Mouse (Mus musculus): ENCODE results near the gene Arhgap42.

Arhgap42 gene

GRCm38 (mm10) chr9:9238438-9239391 lies at the start of gene Arhgap42:
Gene Arhgap42, minus strand, starts transcription at chr9:9239101.
- no peak for DNase-seq (ENCODE audit: low spot score in 2 of 2)

GRCm38 (mm10) chr9:9288140-9288539 lies 49.2 kb upstream of the Arhgap42 start:
- no peak for DNase-seq (ENCODE audit: low spot score in 2 of 2)

- no peak for DNase-seq (ENCODE audit: low spot score in 2 of 2)
These were observed 30.4 kb upstream of the Arhgap42 start for GRCm38 (mm10) chr9:9269305-9269704.

GRCm38 (mm10) chr9:9267606-9268601 lies 29.0 kb upstream of the Arhgap42 start:
- no peak for DNase-seq (ENCODE audit: low spot score in 2 of 2)

- DNase-seq (ENCODE audit: low spot score in 2 of 2) = no peak
These were observed 24.6 kb upstream of the Arhgap42 start for GRCm38 (mm10) chr9:9263543-9263942.

GRCm38 (mm10) chr9:9262479-9262878 lies 23.6 kb upstream of the Arhgap42 start:
- no peak for DNase-seq (ENCODE audit: low spot score in 2 of 2)

- no peak for DNase-seq (ENCODE audit: low spot score in 2 of 2)
These were observed 15.9 kb upstream of the Arhgap42 start for GRCm38 (mm10) chr9:9254764-9255163.

GRCm38 (mm10) chr9:9248529-9248928 lies 9.6 kb upstream of the Arhgap42 start:
- no peak for DNase-seq (ENCODE audit: low spot score in 2 of 2)

GRCm38 (mm10) chr9:9245994-9246393 lies 7.1 kb upstream of the Arhgap42 start:
- no peak for DNase-seq (ENCODE audit: low spot score in 2 of 2)

- DNase-seq (ENCODE audit: low spot score in 2 of 2) = no peak
These were observed 4.9 kb upstream of the Arhgap42 start for GRCm38 (mm10) chr9:9243834-9244233.

GRCm38 (mm10) chr9:9241202-9241795 lies 2.4 kb upstream of the Arhgap42 start:
- no peak for DNase-seq (ENCODE audit: low spot score in 2 of 2)

GRCm38 (mm10) chr9:9237511-9237910 lies 1.4 kb downstream of the Arhgap42 start:
- DNase-seq (ENCODE audit: low spot score in 2 of 2) = no peak

GRCm38 (mm10) chr9:9229662-9230061 lies 9.2 kb downstream of the Arhgap42 start:
- DNase-seq (ENCODE audit: low spot score in 2 of 2) = no peak

- DNase-seq (ENCODE audit: low spot score in 2 of 2) = no peak
These were observed 14.1 kb downstream of the Arhgap42 start for GRCm38 (mm10) chr9:9224837-9225236.

- no peak for DNase-seq (ENCODE audit: low spot score in 2 of 2)
These were observed 15.5 kb downstream of the Arhgap42 start for GRCm38 (mm10) chr9:9223384-9223783.

- DNase-seq (ENCODE audit: low spot score in 2 of 2) = no peak
These were observed 16.9 kb downstream of the Arhgap42 start for GRCm38 (mm10) chr9:9221950-9222486.

GRCm38 (mm10) chr9:9221185-9221584 lies 17.7 kb downstream of the Arhgap42 start:
- DNase-seq (ENCODE audit: low spot score in 2 of 2) = no peak

GRCm38 (mm10) chr9:9218301-9218700 lies 20.6 kb downstream of the Arhgap42 start:
- DNase-seq (ENCODE audit: low spot score in 2 of 2) = no peak

GRCm38 (mm10) chr9:9214849-9215248 lies 24.1 kb downstream of the Arhgap42 start:
- no peak for DNase-seq (ENCODE audit: low spot score in 2 of 2)

GRCm38 (mm10) chr9:9214296-9214695 lies 24.6 kb downstream of the Arhgap42 start:
- DNase-seq (ENCODE audit: low spot score in 2 of 2) = no peak

GRCm38 (mm10) chr9:9211411-9212087 lies 27.4 kb downstream of the Arhgap42 start:
- DNase-seq (ENCODE audit: low spot score in 2 of 2) = no peak

Measured in spleen, postnatal 14 days (tissue).